12 mouse cellular contexts compared by ENCODE assay signal in genomic region chr4:43527880-43528279, GRCm38 (mm10). TPM values are rescaled to one million over a fixed set of nuclear protein-coding genes. Genes with fewer than 3 reads are reported as not detected.
DNase-seq lines count a peak whose midpoint lies in the region; ATAC-seq and TF ChIP-seq lines count a peak whose summit lies in the region.
"Had no signal": no experiment of that assay in that cellular context is flagged by ENCODE, and none has a peak within 500 bp of the region (broad histone marks: within the 10 kb centered on the region; RNA-seq: fewer than 3 reads in every experiment).

No protein-coding gene starts in this region.

- H3K9me3 ChIP-seq in kidney, postnatal 0 days (replicated peaks; ENCODE audit: low read length) = no peaks in the 10 kb centered on the region
- H3K9me3 ChIP-seq in kidney, embryonic 15.5 days (replicated peaks) = no peaks in the 10 kb centered on the region
- peaks cover 3% of the 10 kb centered on the region for H3K9me3 ChIP-seq in CH12.LX (replicated peaks; ENCODE audit: low read length)
- H3K9me3 ChIP-seq in forebrain, embryonic 14.5 days (replicated peaks; ENCODE audit: control insufficient read depth, low read length) = no peaks in the 10 kb centered on the region
- no peaks in the 10 kb centered on the region for H3K9me3 ChIP-seq in kidney, embryonic 16.5 days (ENCODE audit: low read length)
- H3K9me3 ChIP-seq: hindbrain, embryonic 15.5 days had no signal

- dilution Hi-C loops in CH12.LX (cut with MboI; ENCODE audit: extremely low pct_ligation_motif_present, extremely low pct_unique_long_range_greater_than_20kb, low sequenced_read_pairs) = no loop called here

- H3K4me3 ChIP-seq in kidney, postnatal 0 days (replicated peaks; ENCODE audit: low read depth, low read length) = no peak overlapping the region
- no peak overlapping the region for H3K4me3 ChIP-seq in kidney, embryonic 15.5 days (replicated peaks)
- no peak overlapping the region for H3K4me3 ChIP-seq in CH12.LX (replicated peaks in 1 of 3; ENCODE audit: low read depth in 2 of 3, low read length in 2 of 3, poor library complexity in 1 of 3)
- H3K4me3 ChIP-seq in forebrain, embryonic 14.5 days (ENCODE audit: low read depth, low read length) = no peak overlapping the region
- no peak overlapping the region for H3K4me3 ChIP-seq in kidney, embryonic 16.5 days (ENCODE audit: low read length)
- H3K4me3 ChIP-seq: hindbrain, embryonic 15.5 days had no signal

- TF ChIP-seq EP300 in CH12.LX (IDR thresholded peaks at IDR 0.05; ENCODE audit: low read length) = no peak

- H3K9ac ChIP-seq in kidney, postnatal 0 days (ENCODE audit: low read depth, low read length) = no peak overlapping the region
- no peak overlapping the region for H3K9ac ChIP-seq in kidney, embryonic 15.5 days
- no peak overlapping the region for H3K9ac ChIP-seq in CH12.LX (ENCODE audit: insufficient read depth, low read depth)
- no peak overlapping the region for H3K9ac ChIP-seq in forebrain, embryonic 14.5 days (ENCODE audit: low read length)
- no peak overlapping the region for H3K9ac ChIP-seq in kidney, embryonic 16.5 days (replicated peaks; ENCODE audit: low read length)
- H3K9ac ChIP-seq: hindbrain, embryonic 15.5 days had no signal

- H3K79me2 ChIP-seq in CH12.LX (replicated peaks; ENCODE audit: control insufficient read depth, extremely low read depth, insufficient read depth, poor library complexity, severe bottlenecking) = no peaks in the 10 kb centered on the region

- WGBS in kidney, postnatal 0 days = 65% methylated on average over 5 of the region's 5 CpGs
- WGBS in kidney, embryonic 15.5 days = 68% methylated on average over 5 of the region's 5 CpGs
- WGBS in forebrain, embryonic 14.5 days = 63% methylated on average over 5 of the region's 5 CpGs
- 62% methylated on average over 5 of the region's 5 CpGs for WGBS in kidney, embryonic 16.5 days

- no peak for DNase-seq in kidney, postnatal 0 days (ENCODE audit: low spot score)
- DNase-seq in 416B (ENCODE audit: low read depth) (peak; percentile 70), CH12.LX (ENCODE audit: extremely low read depth) (peak; percentile 27)
- no peak for DNase-seq in ovary, postnatal 14 days (ENCODE audit: low spot score)
- no peak for DNase-seq in forebrain, embryonic 14.5 days (ENCODE audit: low spot score)
- DNase-seq: cerebellum, adult 9-11 months; gastrocnemius, postnatal 36 days; lung, adult 18-20 months had no signal

- peaks cover 22% of the 10 kb centered on the region for H3K36me3 ChIP-seq in kidney, postnatal 0 days (ENCODE audit: insufficient read depth, low read length)
- peaks cover 21% of the 10 kb centered on the region for H3K36me3 ChIP-seq in kidney, embryonic 15.5 days
- peaks cover 21 to 31% of the 10 kb centered on the region in 2 experiments for H3K36me3 ChIP-seq in CH12.LX (replicated peaks in 1 of 2; ENCODE audit: control insufficient read depth in 1 of 2, insufficient read depth in 1 of 2, low read length in 1 of 2)
- H3K36me3 ChIP-seq in forebrain, embryonic 14.5 days (ENCODE audit: control insufficient read depth, insufficient read depth, low read length) = peaks cover 21% of the 10 kb centered on the region
- peaks cover 21% of the 10 kb centered on the region for H3K36me3 ChIP-seq in kidney, embryonic 16.5 days (ENCODE audit: insufficient read depth, low read length)

- TF ChIP-seq CTCF in kidney, postnatal 0 days (IDR thresholded peaks at IDR 0.05; ENCODE audit: low read depth) = peak; percentile 54; the same call in 1 of the 2 replicates
- peak; percentile 27 to 56; a peak in 2 of 4 replicates for TF ChIP-seq CTCF in CH12.LX (conservative IDR thresholded peaks at IDR 0.05 in 1 of 2, IDR thresholded peaks at IDR 0.05 in 1 of 2; ENCODE audit: low read depth in 2 of 2, low read length in 2 of 2)

- in situ Hi-C loops in CH12.LX (cut with MboI; ENCODE audit: low pct_ligation_motif_present, low pct_unique_long_range_greater_than_20kb, low sequenced_read_pairs) = no loop called here

- H3K27ac ChIP-seq in kidney, postnatal 0 days = no peak overlapping the region
- H3K27ac ChIP-seq in kidney, embryonic 15.5 days = no peak overlapping the region
- H3K27ac ChIP-seq in CH12.LX (ENCODE audit: insufficient read depth, low read depth) = no peak overlapping the region
- no peak overlapping the region for H3K27ac ChIP-seq in forebrain, embryonic 14.5 days (ENCODE audit: low read depth, low read length)
- no peak overlapping the region for H3K27ac ChIP-seq in kidney, embryonic 16.5 days (ENCODE audit: low read length)
- H3K27ac ChIP-seq: hindbrain, embryonic 15.5 days had no signal

- peak; percentile 36 for TF ChIP-seq RAD21 in CH12.LX (IDR thresholded peaks at IDR 0.05; ENCODE audit: low read depth, low read length)

- H3K27me3 ChIP-seq in kidney, postnatal 0 days (ENCODE audit: insufficient read depth, low read length) = no peaks in the 10 kb centered on the region
- H3K27me3 ChIP-seq in kidney, embryonic 15.5 days = peaks cover 30% of the 10 kb centered on the region
- H3K27me3 ChIP-seq in CH12.LX (replicated peaks) = peaks cover 22% of the 10 kb centered on the region
- H3K27me3 ChIP-seq in forebrain, embryonic 14.5 days (replicated peaks; ENCODE audit: control insufficient read depth, insufficient read depth, low read length) = peaks cover 25% of the 10 kb centered on the region
- H3K27me3 ChIP-seq in kidney, embryonic 16.5 days (ENCODE audit: insufficient read depth, low read length) = peaks cover 15% of the 10 kb centered on the region

- H3K4me1 ChIP-seq in kidney, postnatal 0 days (replicated peaks; ENCODE audit: insufficient read depth, low read length) = peaks cover 9% of the 10 kb centered on the region; the same call in 1 of the 2 replicates
- peaks cover 24% of the 10 kb centered on the region for H3K4me1 ChIP-seq in kidney, embryonic 15.5 days
- peaks cover 0 to 16% of the 10 kb centered on the region in 2 experiments; a peak in 2 of 4 replicates for H3K4me1 ChIP-seq in CH12.LX (ENCODE audit: control insufficient read depth in 1 of 2, insufficient read depth in 2 of 2)
- H3K4me1 ChIP-seq in forebrain, embryonic 14.5 days (ENCODE audit: control insufficient read depth, insufficient read depth, low read length) = peaks cover 6% of the 10 kb centered on the region; the same call in 1 of the 2 replicates
- peaks cover 24% of the 10 kb centered on the region for H3K4me1 ChIP-seq in kidney, embryonic 16.5 days (ENCODE audit: insufficient read depth, low read length)

- ATAC-seq in kidney, postnatal 0 days (replicated peaks; ENCODE audit: low FRiP score, low read depth) = no peak
- no peak for ATAC-seq in kidney, embryonic 15.5 days (replicated peaks; ENCODE audit: low FRiP score)
- 0 out of 2 replicates have a peak, but pooled peaks have one; percentile 21 for ATAC-seq in granulocyte monocyte progenitor cell, adult 5-6 weeks (replicated peaks; ENCODE audit: poor library complexity, severe bottlenecking)
- no peak for ATAC-seq in forebrain, embryonic 14.5 days
- ATAC-seq in kidney, embryonic 16.5 days (ENCODE audit: low FRiP score, low TSS enrichment) = no peak

- no peak for TF ChIP-seq POLR2A in CH12.LX (IDR thresholded peaks at IDR 0.05; ENCODE audit: low read depth, low read length)

- no peak overlapping the region for H3K4me2 ChIP-seq in kidney, postnatal 0 days (ENCODE audit: low read length)
- no peak overlapping the region for H3K4me2 ChIP-seq in kidney, embryonic 15.5 days
- H3K4me2 ChIP-seq in CH12.LX (ENCODE audit: insufficient read depth, low read depth, poor library complexity, severe bottlenecking) = no peak overlapping the region
- H3K4me2 ChIP-seq in forebrain, embryonic 14.5 days (ENCODE audit: low read length) = no peak overlapping the region
- no peak overlapping the region for H3K4me2 ChIP-seq in kidney, embryonic 16.5 days (replicated peaks; ENCODE audit: low read depth, low read length)
- H3K4me2 ChIP-seq: hindbrain, embryonic 15.5 days had no signal

RNA-seq across cellular contexts. Expression of gene Tpm2, which starts 4.3 kb away (rescaled TPM):
- 164 and 176 TPM in 2 replicates for polyA plus RNA-seq in kidney, postnatal 0 days (2015; fragmentation: Nextera tagmentation; extraction: Ambion mirVana)
- polyA plus RNA-seq in kidney, embryonic 15.5 days (2015; fragmentation: Nextera tagmentation; extraction: Ambion mirVana) = 248 and 303 TPM in 2 replicates
- total RNA-seq in CH12.LX (2012; rRNA removed) = 0.30 TPM in 1 of 2 replicates, not detected in the other
- not detected in 2 replicates for total RNA-seq in CH12.LX (2014; rRNA removed)
- 0.29 TPM in 1 of 2 replicates, not detected in the other for polyA plus RNA-seq in CH12.LX (2012; ENCODE audit: insufficient read length, low read depth)
- total RNA-seq in granulocyte monocyte progenitor cell, adult 5-6 weeks (2014; fragmentation: Nextera tagmentation) = 1.6 and 3.8 TPM in 2 replicates
- total RNA-seq in granulocyte monocyte progenitor cell, adult 5-6 weeks (2017) = 2.5 and 5.2 TPM in 2 replicates
- 10.7 and 13.4 TPM in 2 replicates for polyA plus RNA-seq in forebrain, embryonic 14.5 days (2014; fragmentation: Nextera tagmentation; extraction: Ambion mirVana)
- 233 and 312 TPM in 2 replicates for polyA plus RNA-seq in kidney, embryonic 16.5 days (2015; fragmentation: Nextera tagmentation; extraction: Ambion mirVana)

RNA-seq across cellular contexts. Expression of gene Car9, which starts 21.1 kb away (rescaled TPM):
- 0.48 and 1.3 TPM in 2 replicates for polyA plus RNA-seq in kidney, postnatal 0 days (2015; fragmentation: Nextera tagmentation; extraction: Ambion mirVana)
- 1.7 and 2.1 TPM in 2 replicates for polyA plus RNA-seq in kidney, embryonic 15.5 days (2015; fragmentation: Nextera tagmentation; extraction: Ambion mirVana)
- total RNA-seq in CH12.LX (2012; rRNA removed) = not detected in 2 replicates
- total RNA-seq in CH12.LX (2014; rRNA removed) = not detected in 2 replicates
- not detected in 2 replicates for polyA plus RNA-seq in CH12.LX (2012; ENCODE audit: insufficient read length, low read depth)
- 11.6 and 16.9 TPM in 2 replicates for total RNA-seq in granulocyte monocyte progenitor cell, adult 5-6 weeks (2014; fragmentation: Nextera tagmentation)
- 4.1 and 7.6 TPM in 2 replicates for total RNA-seq in granulocyte monocyte progenitor cell, adult 5-6 weeks (2017)
- polyA plus RNA-seq in forebrain, embryonic 14.5 days (2014; fragmentation: Nextera tagmentation; extraction: Ambion mirVana) = 0.22 TPM in 1 of 2 replicates, not detected in the other
- 1.5 and 2.7 TPM in 2 replicates for polyA plus RNA-seq in kidney, embryonic 16.5 days (2015; fragmentation: Nextera tagmentation; extraction: Ambion mirVana)

RNA-seq across cellular contexts. Expression of gene Arhgef39, which starts 28.4 kb away (rescaled TPM):
- polyA plus RNA-seq in kidney, postnatal 0 days (2015; fragmentation: Nextera tagmentation; extraction: Ambion mirVana) = 15.2 and 15.4 TPM in 2 replicates
- polyA plus RNA-seq in kidney, embryonic 15.5 days (2015; fragmentation: Nextera tagmentation; extraction: Ambion mirVana) = 40.8 and 45.3 TPM in 2 replicates
- total RNA-seq in CH12.LX (2012; rRNA removed) (7.4 and 7.5 TPM in 2 replicates), CH12.LX (2014; rRNA removed) (7.1 and 7.3 TPM in 2 replicates)
- polyA plus RNA-seq in CH12.LX (2012; ENCODE audit: insufficient read length, low read depth) = 4.8 and 5.5 TPM in 2 replicates
- total RNA-seq in granulocyte monocyte progenitor cell, adult 5-6 weeks (2014; fragmentation: Nextera tagmentation) = 52.0 and 55.5 TPM in 2 replicates
- 63.7 and 81.2 TPM in 2 replicates for total RNA-seq in granulocyte monocyte progenitor cell, adult 5-6 weeks (2017)
- 14.0 and 15.9 TPM in 2 replicates for polyA plus RNA-seq in forebrain, embryonic 14.5 days (2014; fragmentation: Nextera tagmentation; extraction: Ambion mirVana)
- polyA plus RNA-seq in kidney, embryonic 16.5 days (2015; fragmentation: Nextera tagmentation; extraction: Ambion mirVana) = 45.3 and 47.7 TPM in 2 replicates

RNA-seq across cellular contexts. Expression of gene Creb3, which starts 34.3 kb away (rescaled TPM):
- 74.1 and 76.5 TPM in 2 replicates for polyA plus RNA-seq in kidney, postnatal 0 days (2015; fragmentation: Nextera tagmentation; extraction: Ambion mirVana)
- polyA plus RNA-seq in kidney, embryonic 15.5 days (2015; fragmentation: Nextera tagmentation; extraction: Ambion mirVana) = 61.6 and 66.4 TPM in 2 replicates
- total RNA-seq in CH12.LX (2012; rRNA removed) = 32.9 and 34.2 TPM in 2 replicates
- 26.1 and 27.6 TPM in 2 replicates for total RNA-seq in CH12.LX (2014; rRNA removed)
- polyA plus RNA-seq in CH12.LX (2012; ENCODE audit: insufficient read length, low read depth) = 33.1 and 37.2 TPM in 2 replicates
- total RNA-seq in granulocyte monocyte progenitor cell, adult 5-6 weeks (2014; fragmentation: Nextera tagmentation) = 10.5 and 13.4 TPM in 2 replicates
- total RNA-seq in granulocyte monocyte progenitor cell, adult 5-6 weeks (2017) = 24.9 and 25.7 TPM in 2 replicates
- 88.3 and 88.4 TPM in 2 replicates for polyA plus RNA-seq in forebrain, embryonic 14.5 days (2014; fragmentation: Nextera tagmentation; extraction: Ambion mirVana)
- 80.2 and 83.0 TPM in 2 replicates for polyA plus RNA-seq in kidney, embryonic 16.5 days (2015; fragmentation: Nextera tagmentation; extraction: Ambion mirVana)

RNA-seq across cellular contexts. Expression of gene Tln1, which starts 34.6 kb away (rescaled TPM):
- polyA plus RNA-seq in kidney, postnatal 0 days (2015; fragmentation: Nextera tagmentation; extraction: Ambion mirVana) = 64.9 and 65.8 TPM in 2 replicates
- 71.8 and 81.0 TPM in 2 replicates for polyA plus RNA-seq in kidney, embryonic 15.5 days (2015; fragmentation: Nextera tagmentation; extraction: Ambion mirVana)
- total RNA-seq in CH12.LX (2012; rRNA removed) (59.3 and 60.4 TPM in 2 replicates), CH12.LX (2014; rRNA removed) (22.3 and 22.7 TPM in 2 replicates)
- polyA plus RNA-seq in CH12.LX (2012; ENCODE audit: insufficient read length, low read depth) = 50.1 and 69.2 TPM in 2 replicates
- 167 and 198 TPM in 2 replicates for total RNA-seq in granulocyte monocyte progenitor cell, adult 5-6 weeks (2014; fragmentation: Nextera tagmentation)
- 251 and 299 TPM in 2 replicates for total RNA-seq in granulocyte monocyte progenitor cell, adult 5-6 weeks (2017)
- 50.1 and 50.4 TPM in 2 replicates for polyA plus RNA-seq in forebrain, embryonic 14.5 days (2014; fragmentation: Nextera tagmentation; extraction: Ambion mirVana)
- 66.5 and 69.1 TPM in 2 replicates for polyA plus RNA-seq in kidney, embryonic 16.5 days (2015; fragmentation: Nextera tagmentation; extraction: Ambion mirVana)

Comparison
In these comparisons a context has a peak if more than half of its experiments do, and no peak if none do; other contexts are left out.
1. DNase-seq: peak in 416B (single experiment) and CH12.LX (single experiment); none in kidney, postnatal 0 days (single experiment), ovary, postnatal 14 days (single experiment) and forebrain, embryonic 14.5 days (single experiment).
2. RNA of gene Tpm2, which starts 4.3 kb away (polyA plus RNA-seq): 233 to 312 TPM in kidney, embryonic 16.5 days, 248 to 303 TPM in kidney, embryonic 15.5 days and 164 to 176 TPM in kidney, postnatal 0 days; 10.7 to 13.4 TPM in forebrain, embryonic 14.5 days and 0.29 TPM in CH12.LX; every median in the first group is over 10 times any median in the second.